ENCODE assay signal across 10 mouse cellular contexts in genomic region chr4:132743992-132744911, GRCm38 (mm10). TPM values are rescaled to one million over a fixed set of nuclear protein-coding genes. Genes with fewer than 3 reads are reported as not detected.
DNase-seq lines count a peak whose midpoint lies in the region; ATAC-seq and TF ChIP-seq lines count a peak whose summit lies in the region.
"Had no signal": no experiment of that assay in that cellular context is flagged by ENCODE, and none has a peak within 500 bp of the region (broad histone marks: within the 10 kb centered on the region; RNA-seq: fewer than 3 reads in every experiment).

No protein-coding gene starts in this region.

- no peaks in the 10 kb centered on the region for H3K79me2 ChIP-seq in MEL (ENCODE audit: control insufficient read depth, insufficient read depth, low read length, poor library complexity)

- H3K9ac ChIP-seq in MEL (ENCODE audit: control insufficient read depth, low read depth, low read length, poor library complexity, severe bottlenecking): no peak overlapping the region
- no peak overlapping the region for H3K9ac ChIP-seq in liver, embryonic 16.5 days (ENCODE audit: low read depth, low read length)
- no peak overlapping the region for H3K9ac ChIP-seq in intestine, embryonic 15.5 days
- H3K9ac ChIP-seq: limb, embryonic 13.5 days had no signal

- TF ChIP-seq POLR2A in MEL (IDR thresholded peaks at IDR 0.05; ENCODE audit: control insufficient read depth in 1 of 2, insufficient read depth in 1 of 2, low read depth in 1 of 2, low read length in 2 of 2, poor library complexity in 1 of 2): no peak

- peaks cover 0 to 18% of the 10 kb centered on the region in 2 experiments; a peak in 2 of 4 replicates for H3K36me3 ChIP-seq in MEL (ENCODE audit: control insufficient read depth in 1 of 2, insufficient read depth in 2 of 2, low read length in 2 of 2)
- no peaks in the 10 kb centered on the region for H3K36me3 ChIP-seq in liver, embryonic 16.5 days (ENCODE audit: control insufficient read depth, insufficient read depth)
- no peaks in the 10 kb centered on the region for H3K36me3 ChIP-seq in intestine, embryonic 15.5 days
- H3K36me3 ChIP-seq: limb, embryonic 13.5 days had no signal

- ATAC-seq in liver, embryonic 16.5 days (ENCODE audit: low read depth): peak; percentile 28; the same call in 1 of the 2 replicates
- no peak for ATAC-seq in intestine, embryonic 15.5 days

- no peak overlapping the region for H3K4me2 ChIP-seq in liver, embryonic 16.5 days (ENCODE audit: low read depth, low read length)
- no peak overlapping the region for H3K4me2 ChIP-seq in intestine, embryonic 15.5 days (replicated peaks)
- H3K4me2 ChIP-seq: limb, embryonic 13.5 days had no signal

- H3K27ac ChIP-seq in MEL (ENCODE audit: control insufficient read depth, low read depth, low read length): no peak overlapping the region
- H3K27ac ChIP-seq in liver, embryonic 16.5 days (ENCODE audit: low read length): no peak overlapping the region
- no peak overlapping the region for H3K27ac ChIP-seq in intestine, embryonic 15.5 days
- H3K27ac ChIP-seq: limb, embryonic 13.5 days had no signal

- no peak overlapping the region for H3K4me3 ChIP-seq in MEL (ENCODE audit: control insufficient read depth in 1 of 2, insufficient read depth in 1 of 2, low read depth in 2 of 2, low read length in 2 of 2)
- no peak overlapping the region for H3K4me3 ChIP-seq in liver, embryonic 16.5 days (ENCODE audit: low read depth, low read length)
- no peak overlapping the region for H3K4me3 ChIP-seq in intestine, embryonic 15.5 days (replicated peaks)
- H3K4me3 ChIP-seq: limb, embryonic 13.5 days had no signal

- H3K9me3 ChIP-seq in MEL (replicated peaks; ENCODE audit: insufficient read depth, low read length): no peaks in the 10 kb centered on the region
- no peaks in the 10 kb centered on the region for H3K9me3 ChIP-seq in liver, embryonic 16.5 days (replicated peaks; ENCODE audit: control insufficient read depth, low read length)
- no peaks in the 10 kb centered on the region for H3K9me3 ChIP-seq in intestine, embryonic 15.5 days
- H3K9me3 ChIP-seq: limb, embryonic 13.5 days had no signal

- peak; percentile 43 to 65; a peak in 3 of 4 replicates for TF ChIP-seq EP300 in MEL (IDR thresholded peaks at IDR 0.05; ENCODE audit: low read depth in 1 of 2, low read length in 2 of 2)

- no peaks in the 10 kb centered on the region for H3K27me3 ChIP-seq in MEL (ENCODE audit: control insufficient read depth in 1 of 2, insufficient read depth in 2 of 2, low read length in 2 of 2)
- H3K27me3 ChIP-seq in liver, embryonic 16.5 days (ENCODE audit: control insufficient read depth, insufficient read depth, low read depth, low read length): no peaks in the 10 kb centered on the region
- no peaks in the 10 kb centered on the region for H3K27me3 ChIP-seq in intestine, embryonic 15.5 days (replicated peaks)
- H3K27me3 ChIP-seq: CH12.LX; limb, embryonic 13.5 days had no signal

- TF ChIP-seq CTCF in MEL (IDR thresholded peaks at IDR 0.05 in 2 of 3, conservative IDR thresholded peaks at IDR 0.05 in 1 of 3; ENCODE audit: control insufficient read depth in 1 of 3, insufficient read depth in 1 of 3, low read depth in 2 of 3, low read length in 3 of 3, poor library complexity in 1 of 3, severe bottlenecking in 1 of 3): no peak

- no peak for TF ChIP-seq RAD21 in MEL (IDR thresholded peaks at IDR 0.05; ENCODE audit: low read depth, low read length)

- WGBS in liver, embryonic 16.5 days (ENCODE audit: insufficient replicate concordance): 44% methylated on average over 11 of the region's 11 CpGs
- WGBS in intestine, embryonic 15.5 days: 77% methylated on average over 11 of the region's 11 CpGs

- H3K4me1 ChIP-seq in MEL (ENCODE audit: control insufficient read depth in 1 of 2, insufficient read depth in 2 of 2, low read length in 2 of 2): peaks cover 2 to 26% of the 10 kb centered on the region in 2 experiments
- peaks cover 21% of the 10 kb centered on the region for H3K4me1 ChIP-seq in liver, embryonic 16.5 days (ENCODE audit: control insufficient read depth, low read depth, low read length)
- no peaks in the 10 kb centered on the region for H3K4me1 ChIP-seq in intestine, embryonic 15.5 days (replicated peaks)
- H3K4me1 ChIP-seq: limb, embryonic 13.5 days had no signal

- DNase-seq in gastrocnemius, postnatal 25 days: peak; percentile 39
- no peak for DNase-seq in gastrocnemius, postnatal 10 days
- peak; percentile 61 for DNase-seq in MEL (ENCODE audit: low read depth, low spot score)
- peak; percentile 41 to 66 for DNase-seq in frontal cortex, postnatal 10 days (ENCODE audit: low spot score in 2 of 2)
- DNase-seq in urinary bladder, postnatal 10 days (ENCODE audit: low spot score): no peak
- DNase-seq in urinary bladder, postnatal 36 days (ENCODE audit: low spot score in 2 of 2): no peak

TF ChIP-seq in MEL, 35 proteins besides CTCF, POLR2A, EP300 and RAD21:
- TF ChIP-seq TBP (IDR thresholded peaks at IDR 0.05; ENCODE audit: low read depth, low read length): no peak; the same call in 1 of the 2 replicates
- peak; percentile 69; the same call in 1 of the 2 replicates for TF ChIP-seq RCOR1 (IDR thresholded peaks at IDR 0.05; ENCODE audit: low read depth, low read length)
- TF ChIP-seq TAL1 (IDR thresholded peaks at IDR 0.05; ENCODE audit: low read length): peak; percentile 77
- peak; percentile 61; the same call in 1 of the 2 replicates for TF ChIP-seq GATA1 (IDR thresholded peaks at IDR 0.05; ENCODE audit: low read depth, low read length)
- TF ChIP-seq TCF12 (IDR thresholded peaks at IDR 0.05; ENCODE audit: low read depth, low read length): peak; percentile 73; the same call in 1 of the 2 replicates

RNA-seq across cellular contexts. Expression of gene Xkr8, which starts 11.9 kb away (rescaled TPM):
- 1 to 10 TPM; 1.0 to 1.4 TPM for total RNA-seq in gastrocnemius, postnatal 25 days (2021)
- total RNA-seq in gastrocnemius, postnatal 10 days (2021): 1 to 10 TPM; 2.3 to 2.6 TPM
- 2.4 and 2.8 TPM in 2 replicates for total RNA-seq in MEL (2012; rRNA removed)
- polyA plus RNA-seq in MEL (2012; ENCODE audit: insufficient read depth in 1 of 2, insufficient read length in 2 of 2, low read depth in 1 of 2, low replicate concordance in 2 of 2, missing spikeins in 1 of 2): 1 to 10 TPM in 1 of 2 experiments, not detected in 1; 3.9 TPM
- polyA plus RNA-seq in liver, embryonic 16.5 days (2015; fragmentation: Nextera tagmentation; extraction: Ambion mirVana): 2.5 and 3.9 TPM in 2 replicates
- polyA plus RNA-seq in intestine, embryonic 15.5 days (2015; fragmentation: Nextera tagmentation; extraction: Ambion mirVana): 4.0 TPM in 2 replicates

RNA-seq across cellular contexts. Expression of gene Smpdl3b, which starts 12.8 kb away (rescaled TPM):
- 1 to 10 TPM in 1 of 2 experiments, under 1 TPM in 1; 0.59 to 1.0 TPM for total RNA-seq in gastrocnemius, postnatal 25 days (2021)
- total RNA-seq in gastrocnemius, postnatal 10 days (2021): 1 to 10 TPM; 2.8 to 3.6 TPM
- total RNA-seq in MEL (2012; rRNA removed): 0.20 and 0.69 TPM in 2 replicates
- under 1 TPM in 1 of 2 experiments, not detected in 1; 0.28 TPM for polyA plus RNA-seq in MEL (2012; ENCODE audit: insufficient read depth in 1 of 2, insufficient read length in 2 of 2, low read depth in 1 of 2, low replicate concordance in 2 of 2, missing spikeins in 1 of 2)
- 0.75 and 0.90 TPM in 2 replicates for polyA plus RNA-seq in liver, embryonic 16.5 days (2015; fragmentation: Nextera tagmentation; extraction: Ambion mirVana)
- polyA plus RNA-seq in intestine, embryonic 15.5 days (2015; fragmentation: Nextera tagmentation; extraction: Ambion mirVana): 5.7 TPM in 2 replicates

RNA-seq across cellular contexts. Expression of gene Rpa2, which starts 23.9 kb away (rescaled TPM):
- total RNA-seq in gastrocnemius, postnatal 25 days (2021): 10 to 100 TPM; 11.2 to 12.4 TPM
- total RNA-seq in gastrocnemius, postnatal 10 days (2021): 10 to 100 TPM; 16.2 to 16.8 TPM
- 102 and 119 TPM in 2 replicates for total RNA-seq in MEL (2012; rRNA removed)
- polyA plus RNA-seq in MEL (2012; ENCODE audit: insufficient read depth in 1 of 2, insufficient read length in 2 of 2, low read depth in 1 of 2, low replicate concordance in 2 of 2, missing spikeins in 1 of 2): 100 to 1,000 TPM in 1 of 2 experiments, not detected in 1; 103 TPM
- 65.4 and 72.6 TPM in 2 replicates for polyA plus RNA-seq in liver, embryonic 16.5 days (2015; fragmentation: Nextera tagmentation; extraction: Ambion mirVana)
- 85.5 and 88.1 TPM in 2 replicates for polyA plus RNA-seq in intestine, embryonic 15.5 days (2015; fragmentation: Nextera tagmentation; extraction: Ambion mirVana)

RNA-seq across cellular contexts. Expression of gene Themis2, which starts 51.9 kb away (rescaled TPM):
- total RNA-seq in gastrocnemius, postnatal 25 days (2021): 1 to 10 TPM in 1 of 2 experiments, under 1 TPM in 1; 0.69 to 1.2 TPM
- 1 to 10 TPM; 1.6 to 2.8 TPM for total RNA-seq in gastrocnemius, postnatal 10 days (2021)
- 1.0 and 1.1 TPM in 2 replicates for total RNA-seq in MEL (2012; rRNA removed)
- 1 to 10 TPM in 1 of 2 experiments, not detected in 1; 2.6 TPM for polyA plus RNA-seq in MEL (2012; ENCODE audit: insufficient read depth in 1 of 2, insufficient read length in 2 of 2, low read depth in 1 of 2, low replicate concordance in 2 of 2, missing spikeins in 1 of 2)
- polyA plus RNA-seq in liver, embryonic 16.5 days (2015; fragmentation: Nextera tagmentation; extraction: Ambion mirVana): 2.6 and 3.2 TPM in 2 replicates
- 1.7 and 2.0 TPM in 2 replicates for polyA plus RNA-seq in intestine, embryonic 15.5 days (2015; fragmentation: Nextera tagmentation; extraction: Ambion mirVana)

Comparison
In these comparisons a context has a peak if more than half of its experiments do, and no peak if none do; other contexts are left out.
1. DNase-seq: peak in gastrocnemius, postnatal 25 days (single experiment), MEL (single experiment) and frontal cortex, postnatal 10 days (2 of 2); none in gastrocnemius, postnatal 10 days (single experiment), urinary bladder, postnatal 10 days (single experiment) and urinary bladder, postnatal 36 days (0 of 2).